Mouse (Mus musculus) heart, postnatal 0 days (tissue): Measurements from ENCODE around the gene Zeb2. TPM values are rescaled to one million over a fixed set of nuclear protein-coding genes. Genes with fewer than 3 reads are reported as not detected.

Experiments
- ATAC-seq: fragments of 200-750 bp; cut with Nextera tagmentation; 2 replicates; pipeline ENCODE4 v1.8.0; 2017; ENCODE audit warnings: low read depth, moderate number of reproducible peaks, moderate library complexity; ENCODE audit not compliant: insufficient read depth
- DNase-seq: peaks from one replicate; pipeline ENCODE4 v3.0.0-alpha.2; 2016; ENCODE audit warnings: low spot score
- H3K27ac ChIP-seq: fragments of 300-500 bp; sonication (generic); 2 replicates; pipeline ENCODE4 v1.5.1; 2014; ENCODE audit warnings: low read depth, mild to moderate bottlenecking
- H3K27me3 ChIP-seq: fragments of 300-500 bp; sonication (generic); 2 replicates; pipeline ENCODE4 v1.6.1; 2014; ENCODE audit warnings: low read length, mixed read lengths; ENCODE audit not compliant: control insufficient read depth, insufficient read depth
- H3K36me3 ChIP-seq: fragments of 300-500 bp; sonication (generic); replicated peaks from 2 replicates; pipeline ENCODE4 v1.6.1; 2014; ENCODE audit warnings: low read length, mixed read lengths; ENCODE audit not compliant: control insufficient read depth, insufficient read depth
- H3K4me1 ChIP-seq: fragments of 300-500 bp; sonication (generic); 2 replicates; pipeline ENCODE4 v1.6.1; 2014; ENCODE audit warnings: antibody characterized with exemption; ENCODE audit not compliant: control insufficient read depth, insufficient read depth
- H3K4me2 ChIP-seq: fragments of 300-500 bp; sonication (generic); 2 replicates; pipeline ENCODE4 v1.6.1; 2014; ENCODE audit warnings: low read depth, mild to moderate bottlenecking, low read length, moderate library complexity
- H3K4me3 ChIP-seq: fragments of 300-500 bp; sonication (generic); 2 replicates; pipeline ENCODE4 v1.5.1; 2014; ENCODE audit warnings: low read depth, low read length
- H3K9ac ChIP-seq: fragments of 300-500 bp; sonication (generic); replicated peaks from 2 replicates; pipeline ENCODE4 v1.6.1; 2014; ENCODE audit warnings: low read depth, low read length, mixed read lengths
- H3K9me3 ChIP-seq: fragments of 300-500 bp; sonication (generic); replicated peaks from 2 replicates; pipeline ENCODE4 v1.6.1; 2016; ENCODE audit warnings: low read length; ENCODE audit not compliant: control insufficient read depth
- CTCF ChIP-seq: IDR thresholded peaks from 2 replicates; pipeline ENCODE4 v1.5.1; 2016; ENCODE audit warnings: antibody characterized with exemption, control low read depth, low read depth
- EP300 ChIP-seq: IDR thresholded peaks from 2 replicates; pipeline ENCODE4 v1.6.1; 2016; ENCODE audit warnings: antibody characterized with exemption, low read depth
- WGBS: fragments of 180-500 bp; shearing (Covaris S2); extraction: QIAGEN DNeasy Blood & Tissue Kit; methylation state at CpG from one replicate; pipeline ENCODE4 v1.1.7; 2014; 5-methylcytosine and 5-hydroxymethylcytosine counted together
- polyA plus RNA-seq: library from polyadenylated mRNA; unstranded; fragments of >200 nt; fragmentation: Nextera tagmentation; extraction: Ambion mirVana; gene quantifications from 2 replicates; pipeline ENCODE4 v1.2.1, GENCODE M21; 2015
- total RNA-seq: library from RNA; depleted of rRNA; stranded (reverse); fragments of >200 nt; gene quantifications from 2 replicates; pipeline ENCODE4 v1.2.3, GENCODE M21; 2014; ENCODE audit warnings: low replicate concordance

The Zeb2 gene
- total and polyA plus RNA-seq, 2 experiments from 2014 or later = 13.4 to 41.2 TPM

GRCm38 (mm10) chr2:45092654-45093053, 24.5 kb downstream of the Zeb2 start:
- no peak for ATAC-seq
- Histone ChIP-seq H3K4me2 (no peak overlapping the region), H3K27me3 (no peaks in the 10 kb centered on the region), H3K9ac (no peak overlapping the region), H3K9me3 (no peaks in the 10 kb centered on the region), H3K4me3 (no peak overlapping the region), H3K36me3 (peaks cover 4% of the 10 kb centered on the region; the same call in 1 of the 2 replicates), H3K4me1 (peaks cover 35% of the 10 kb centered on the region), H3K27ac (no peak overlapping the region)
- TF ChIP-seq EP300 = no peak
- TF ChIP-seq CTCF = no peak
- WGBS = 94% methylated on average over 5 of the region's 5 CpGs
- DNase-seq = no peak

GRCm38 (mm10) chr2:45090529-45091297, 26.5 kb downstream of the Zeb2 start:
- H3K27ac ChIP-seq = no peak overlapping the region

GRCm38 (mm10) chr2:45089251-45089530, 28.0 kb downstream of the Zeb2 start:
- WGBS = 70% methylated on average over 3 of the region's 3 CpGs
- no peak for TF ChIP-seq CTCF
- TF ChIP-seq EP300 = no peak
- no peak for ATAC-seq

More at GRCm38 (mm10) chr2:45090529-45091297, 26.5 kb downstream of the Zeb2 start:
- H3K9ac ChIP-seq = no peak overlapping the region
- TF ChIP-seq EP300 (no peak), CTCF (no peak)
- DNase-seq (no peak), ATAC-seq (no peak)
- H3K27me3 ChIP-seq = no peaks in the 10 kb centered on the region
- H3K4me3 ChIP-seq = no peak overlapping the region
- H3K9me3 ChIP-seq = no peaks in the 10 kb centered on the region
- H3K36me3 ChIP-seq = peaks cover 4% of the 10 kb centered on the region; the same call in 1 of the 2 replicates
- no peak overlapping the region for H3K4me2 ChIP-seq
- peaks cover 20% of the 10 kb centered on the region for H3K4me1 ChIP-seq
- WGBS = 91% methylated on average over 8 of the region's 8 CpGs

GRCm38 (mm10) chr2:45088435-45089250, 28.6 kb downstream of the Zeb2 start:
- ATAC-seq = no peak
- H3K4me3 ChIP-seq = no peak overlapping the region
- peaks cover 12% of the 10 kb centered on the region for H3K4me1 ChIP-seq
- H3K27ac ChIP-seq = no peak overlapping the region
- WGBS = 51% methylated on average over 15 of the region's 15 CpGs
- H3K36me3 ChIP-seq = peaks cover 7% of the 10 kb centered on the region; the same call in 1 of the 2 replicates
- H3K4me2 ChIP-seq = no peak overlapping the region
- no peak overlapping the region for H3K9ac ChIP-seq
- TF ChIP-seq EP300 (no peak), CTCF (no peak)
- no peak for DNase-seq
- H3K9me3 ChIP-seq = no peaks in the 10 kb centered on the region
- no peaks in the 10 kb centered on the region for H3K27me3 ChIP-seq

More at GRCm38 (mm10) chr2:45089251-45089530, 28.0 kb downstream of the Zeb2 start:
- Histone ChIP-seq H3K4me3 (no peak overlapping the region), H3K27ac (peak overlapping the region; percentile 41; the same call in 1 of the 2 replicates), H3K36me3 (peaks cover 3% of the 10 kb centered on the region; the same call in 1 of the 2 replicates), H3K4me2 (no peak overlapping the region), H3K4me1 (peaks cover 17% of the 10 kb centered on the region), H3K9me3 (no peaks in the 10 kb centered on the region), H3K9ac (no peak overlapping the region), H3K27me3 (no peaks in the 10 kb centered on the region)
- DNase-seq = no peak

GRCm38 (mm10) chr2:45087208-45087607, 30.0 kb downstream of the Zeb2 start:
- no peak for ATAC-seq
- Histone ChIP-seq H3K9ac (no peak overlapping the region), H3K36me3 (peaks cover 7% of the 10 kb centered on the region; the same call in 1 of the 2 replicates), H3K4me2 (no peak overlapping the region), H3K27ac (no peak overlapping the region), H3K9me3 (no peaks in the 10 kb centered on the region), H3K27me3 (no peaks in the 10 kb centered on the region), H3K4me3 (no peak overlapping the region), H3K4me1 (peaks cover 10% of the 10 kb centered on the region)
- WGBS = 60% methylated on average over 4 of the region's 4 CpGs
- no peak for DNase-seq
- TF ChIP-seq CTCF (no peak), EP300 (no peak)
